Comparison of ENCODE assay signal across 12 mouse cellular contexts in genomic region chr2:52985167-52985566, GRCm38 (mm10).
DNase-seq lines count a peak whose midpoint lies in the region; ATAC-seq lines count a peak whose summit lies in the region.
"Had no signal": no experiment of that assay in that cellular context is flagged by ENCODE, and none has a peak within 500 bp of the region (broad histone marks: within the 10 kb centered on the region; RNA-seq: fewer than 3 reads in every experiment).

No protein-coding gene starts in this region.

- no peaks in the 10 kb centered on the region for H3K9me3 ChIP-seq in kidney, embryonic 16.5 days (ENCODE audit: low read length)
- no peaks in the 10 kb centered on the region for H3K9me3 ChIP-seq in hindbrain, embryonic 15.5 days
- H3K9me3 ChIP-seq in intestine, embryonic 16.5 days (ENCODE audit: control insufficient read depth, low read length) = no peaks in the 10 kb centered on the region
- H3K9me3 ChIP-seq: G1E had no signal

- H3K36me3 ChIP-seq in kidney, embryonic 16.5 days (ENCODE audit: insufficient read depth, low read length) = no peaks in the 10 kb centered on the region
- no peaks in the 10 kb centered on the region for H3K36me3 ChIP-seq in hindbrain, embryonic 15.5 days
- H3K36me3 ChIP-seq in intestine, embryonic 16.5 days (ENCODE audit: control insufficient read depth, insufficient read depth, low read length) = no peaks in the 10 kb centered on the region
- H3K36me3 ChIP-seq: G1E had no signal

- 37% methylated on average over 4 of the region's 4 CpGs for WGBS in kidney, embryonic 16.5 days
- WGBS in hindbrain, embryonic 15.5 days = 40% methylated on average over 4 of the region's 4 CpGs
- WGBS in intestine, embryonic 16.5 days = 66% methylated on average over 4 of the region's 4 CpGs

- H3K27me3 ChIP-seq in kidney, embryonic 16.5 days (ENCODE audit: insufficient read depth, low read length) = no peaks in the 10 kb centered on the region
- H3K27me3 ChIP-seq in hindbrain, embryonic 15.5 days = no peaks in the 10 kb centered on the region
- no peaks in the 10 kb centered on the region for H3K27me3 ChIP-seq in intestine, embryonic 16.5 days (replicated peaks; ENCODE audit: control insufficient read depth, insufficient read depth, low read length)

- H3K4me2 ChIP-seq in kidney, embryonic 16.5 days (replicated peaks; ENCODE audit: low read depth, low read length) = no peak overlapping the region
- H3K4me2 ChIP-seq in hindbrain, embryonic 15.5 days = no peak overlapping the region
- no peak overlapping the region for H3K4me2 ChIP-seq in intestine, embryonic 16.5 days (ENCODE audit: low read depth, low read length)

- no peak overlapping the region for H3K9ac ChIP-seq in kidney, embryonic 16.5 days (replicated peaks; ENCODE audit: low read length)
- H3K9ac ChIP-seq in hindbrain, embryonic 15.5 days = no peak overlapping the region
- no peak overlapping the region for H3K9ac ChIP-seq in intestine, embryonic 16.5 days (ENCODE audit: low read depth, low read length)
- H3K9ac ChIP-seq: liver, embryonic 14.5 days had no signal

- DNase-seq in kidney, postnatal 25 days = no peak
- peak; percentile 66 to 77 for DNase-seq in cerebellum, postnatal 10 days
- no peak for DNase-seq in adrenal gland, adult 8-10 months
- DNase-seq: kidney, postnatal 14 days; right cerebral cortex, postnatal 4 days had no signal

- no peak overlapping the region for H3K4me3 ChIP-seq in kidney, embryonic 16.5 days (ENCODE audit: low read length)
- no peak overlapping the region for H3K4me3 ChIP-seq in hindbrain, embryonic 15.5 days
- H3K4me3 ChIP-seq in intestine, embryonic 16.5 days (ENCODE audit: low read length) = no peak overlapping the region

- peaks cover 40% of the 10 kb centered on the region for H3K4me1 ChIP-seq in kidney, embryonic 16.5 days (ENCODE audit: insufficient read depth, low read length)
- peaks cover 39% of the 10 kb centered on the region for H3K4me1 ChIP-seq in hindbrain, embryonic 15.5 days (replicated peaks)
- H3K4me1 ChIP-seq in intestine, embryonic 16.5 days (ENCODE audit: control insufficient read depth, insufficient read depth, low read length) = peaks cover 17% of the 10 kb centered on the region

- peak overlapping the region; percentile 52 for H3K27ac ChIP-seq in kidney, embryonic 16.5 days (ENCODE audit: low read length)
- peak overlapping the region; percentile 47; the same call in 1 of the 2 replicates for H3K27ac ChIP-seq in hindbrain, embryonic 15.5 days (replicated peaks)
- no peak overlapping the region for H3K27ac ChIP-seq in intestine, embryonic 16.5 days (ENCODE audit: low read length)
- H3K27ac ChIP-seq: liver, embryonic 14.5 days had no signal

- ATAC-seq in kidney, embryonic 16.5 days (ENCODE audit: low FRiP score, low TSS enrichment) = no peak
- ATAC-seq in cerebellum, adult (ENCODE audit: insufficient number of reproducible peaks, low FRiP score, low TSS enrichment) = peak; percentile 96
- ATAC-seq in hindbrain, embryonic 15.5 days (ENCODE audit: low FRiP score, low read depth) = peak; percentile 32; the same call in 1 of the 2 replicates
- ATAC-seq in inflammation-experienced regulatory T-cells, adult 6 months = no peak
- ATAC-seq in intestine, embryonic 16.5 days = no peak

Comparison
In these comparisons a context has a peak if more than half of its experiments do, and no peak if none do; other contexts are left out.
1. ATAC-seq: peak in cerebellum, adult (single experiment) and hindbrain, embryonic 15.5 days (single experiment); none in kidney, embryonic 16.5 days (single experiment), inflammation-experienced regulatory T-cells, adult 6 months (single experiment) and intestine, embryonic 16.5 days (single experiment).
2. DNase-seq: peak in cerebellum, postnatal 10 days (2 of 2); none in kidney, postnatal 25 days (0 of 2) and adrenal gland, adult 8-10 months (single experiment).